Mouse (Mus musculus): ENCODE data around the gene Dync1li2.
A peak's percentile ranks its signal among the peaks of the same experiment; 100 is the strongest.

The Dync1li2 gene

GRCm38 (mm10) chr8:104442299-104443124 lies at the start of gene Dync1li2:
Dync1li2 (minus strand) TSS chr8:104443047.
- DNase-seq: peak; percentile 97

GRCm38 (mm10) chr8:104479091-104479490 lies 36.2 kb upstream of the Dync1li2 start:
- no peak for DNase-seq

GRCm38 (mm10) chr8:104472465-104472864 lies 29.6 kb upstream of the Dync1li2 start:
- DNase-seq: no peak

- DNase-seq: no peak
Observed at GRCm38 (mm10) chr8:104467463-104467862, 24.6 kb upstream of the Dync1li2 start.

- DNase-seq: no peak
Observed at GRCm38 (mm10) chr8:104452177-104452576, 9.3 kb upstream of the Dync1li2 start.

- DNase-seq: no peak
Observed at GRCm38 (mm10) chr8:104448796-104449195, 5.9 kb upstream of the Dync1li2 start.

GRCm38 (mm10) chr8:104446016-104446415 lies 3.2 kb upstream of the Dync1li2 start:
- no peak for DNase-seq

GRCm38 (mm10) chr8:104445248-104445647 lies 2.4 kb upstream of the Dync1li2 start:
- DNase-seq: no peak

GRCm38 (mm10) chr8:104443125-104443679 lies 355 bp upstream of the Dync1li2 start:
- DNase-seq: no peak

- DNase-seq: no peak
Observed at GRCm38 (mm10) chr8:104441613-104442012, 1.2 kb downstream of the Dync1li2 start.

GRCm38 (mm10) chr8:104439461-104439860 lies 3.4 kb downstream of the Dync1li2 start:
- no peak for DNase-seq

GRCm38 (mm10) chr8:104437494-104438135 lies 5.2 kb downstream of the Dync1li2 start:
- DNase-seq: no peak

GRCm38 (mm10) chr8:104436591-104436990 lies 6.3 kb downstream of the Dync1li2 start:
- peak in 1 of 2 experiments; percentile 28 for DNase-seq

- DNase-seq: peak; percentile 100
Observed at GRCm38 (mm10) chr8:104436038-104436437, 6.8 kb downstream of the Dync1li2 start.

- DNase-seq: peak; percentile 46 to 50
Observed at GRCm38 (mm10) chr8:104434826-104435354, 8.0 kb downstream of the Dync1li2 start.

GRCm38 (mm10) chr8:104434275-104434674 lies 8.6 kb downstream of the Dync1li2 start:
- DNase-seq: peak; percentile 59 to 69

GRCm38 (mm10) chr8:104433191-104433842 lies 9.5 kb downstream of the Dync1li2 start:
- DNase-seq: no peak

- DNase-seq: no peak
Observed at GRCm38 (mm10) chr8:104432656-104433055, 10.2 kb downstream of the Dync1li2 start.

- DNase-seq: no peak
Observed at GRCm38 (mm10) chr8:104430230-104430629, 12.6 kb downstream of the Dync1li2 start.

- DNase-seq: no peak
Observed at GRCm38 (mm10) chr8:104427703-104428102, 15.1 kb downstream of the Dync1li2 start.

GRCm38 (mm10) chr8:104422313-104422712 lies 20.5 kb downstream of the Dync1li2 start:
- DNase-seq: no peak

GRCm38 (mm10) chr8:104416022-104416421 lies 26.8 kb downstream of the Dync1li2 start:
- no peak for DNase-seq

GRCm38 (mm10) chr8:104414204-104414603 lies 28.6 kb downstream of the Dync1li2 start:
- no peak for DNase-seq

All from cerebellum, postnatal 14 days (tissue).